Mouse (Mus musculus): ENCODE measurements at regions not wholly inside any gene's neighbourhood (a gene's known extent, or its start where the extent isn't known, plus 50 kb on each side); places are given as distances from the start of the nearest gene placed in this dataset.
A peak's percentile ranks its signal among the peaks of the same experiment; 100 is the strongest.

DNA sequence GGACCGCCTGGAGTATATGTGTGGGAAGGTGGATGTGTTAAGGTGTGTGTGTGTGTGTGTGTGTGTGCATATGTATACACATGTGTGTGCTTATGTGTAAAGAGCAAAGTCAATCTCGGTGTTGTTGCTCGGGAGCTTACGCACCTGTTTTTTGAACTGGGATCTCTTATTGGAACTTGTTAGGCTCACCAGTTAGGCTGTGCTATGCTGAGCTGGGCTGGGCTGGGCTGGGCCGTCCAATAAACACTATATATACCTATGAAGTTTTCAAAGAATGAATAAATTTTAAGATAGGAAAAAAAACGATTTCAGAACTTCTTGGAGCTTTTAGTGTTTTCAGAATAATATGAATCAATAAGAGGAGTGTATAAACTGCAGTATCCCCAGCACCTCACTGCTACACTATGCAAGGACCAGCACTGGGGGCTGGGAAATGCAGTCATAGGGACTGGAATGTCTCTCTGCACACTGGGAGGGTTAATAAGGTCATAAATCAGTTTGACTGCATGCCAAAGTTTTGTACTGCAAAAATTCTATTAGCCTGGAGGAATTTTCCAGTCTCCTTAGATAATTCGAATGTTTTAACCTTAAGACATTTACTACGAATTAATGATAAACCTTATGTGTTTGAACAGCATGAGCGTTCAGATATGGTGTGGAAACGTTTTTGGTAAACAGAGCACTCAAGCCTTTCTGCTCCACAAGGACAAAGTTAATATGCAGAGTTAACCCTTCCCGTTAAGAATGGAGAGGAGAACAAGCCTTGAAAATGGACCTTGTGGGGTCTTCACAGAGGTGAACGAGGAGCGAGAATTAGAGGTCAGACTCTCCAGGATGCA lies 250.9 kb upstream of the Prkd1 start:
- 88% methylated on average over 13 of the region's 13 CpGs for WGBS
- H3K27ac ChIP-seq (replicated peaks) = no peak overlapping the region
- no peak for ATAC-seq (replicated peaks)

DNA sequence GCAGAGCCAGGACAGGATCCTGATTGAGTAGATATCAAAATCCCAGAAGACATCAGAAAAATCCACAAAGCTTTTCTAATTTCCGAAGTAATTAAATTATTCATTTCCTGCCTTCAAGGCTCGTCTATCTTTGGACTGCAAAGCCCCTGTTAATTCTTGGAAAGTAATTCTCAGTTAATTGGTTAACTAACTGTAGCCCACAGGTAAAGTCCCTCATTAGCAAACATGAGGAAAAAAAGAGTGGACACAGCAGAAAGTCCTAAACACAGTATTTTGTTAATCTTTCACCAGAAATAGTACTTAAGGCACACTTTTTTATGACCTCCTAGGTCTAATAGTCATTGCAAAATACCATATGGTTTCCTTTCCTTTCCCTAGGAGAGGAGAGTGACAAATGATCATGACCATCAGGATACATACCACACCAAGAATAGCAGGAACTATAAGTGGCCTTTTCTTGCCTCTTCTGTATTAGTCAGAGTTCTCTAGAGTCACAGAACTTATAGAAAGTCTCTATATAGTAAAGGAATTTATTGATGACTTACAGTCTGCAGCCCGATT lies 248.8 kb upstream of the Prkd1 start:
- Histone ChIP-seq H3K4me3 (no peak overlapping the region), H3K9ac (replicated peaks) (no peak overlapping the region), H3K9me3 (no peaks in the 10 kb centered on the region), H3K4me1 (0 out of 2 replicates have a peak, but pooled peaks cover 2% of the 10 kb centered on the region), H3K4me2 (replicated peaks) (no peak overlapping the region), H3K36me3 (no peaks in the 10 kb centered on the region), H3K27me3 (no peaks in the 10 kb centered on the region), H3K27ac (replicated peaks) (no peak overlapping the region)
- no peak for ATAC-seq (replicated peaks)
- 77% methylated on average over 3 of the region's 3 CpGs for WGBS

More for the DNA sequence above, 250.9 kb upstream of the Prkd1 start:
- H3K36me3 ChIP-seq = no peaks in the 10 kb centered on the region
- H3K9me3 ChIP-seq = no peaks in the 10 kb centered on the region
- no peak overlapping the region for H3K4me2 ChIP-seq (replicated peaks)
- no peaks in the 10 kb centered on the region for H3K4me1 ChIP-seq
- H3K4me3 ChIP-seq = no peak overlapping the region
- no peak overlapping the region for H3K9ac ChIP-seq (replicated peaks)
- H3K27me3 ChIP-seq = no peaks in the 10 kb centered on the region

GRCm38 (mm10) chr12:50893604-50894003 lies 244.7 kb upstream of the Prkd1 start:
- 14% methylated on average over 5 of the region's 5 CpGs for WGBS
- no peak overlapping the region for H3K4me3 ChIP-seq
- 0 out of 2 replicates have a peak, but pooled peaks cover 2% of the 10 kb centered on the region for H3K4me1 ChIP-seq

DNA sequence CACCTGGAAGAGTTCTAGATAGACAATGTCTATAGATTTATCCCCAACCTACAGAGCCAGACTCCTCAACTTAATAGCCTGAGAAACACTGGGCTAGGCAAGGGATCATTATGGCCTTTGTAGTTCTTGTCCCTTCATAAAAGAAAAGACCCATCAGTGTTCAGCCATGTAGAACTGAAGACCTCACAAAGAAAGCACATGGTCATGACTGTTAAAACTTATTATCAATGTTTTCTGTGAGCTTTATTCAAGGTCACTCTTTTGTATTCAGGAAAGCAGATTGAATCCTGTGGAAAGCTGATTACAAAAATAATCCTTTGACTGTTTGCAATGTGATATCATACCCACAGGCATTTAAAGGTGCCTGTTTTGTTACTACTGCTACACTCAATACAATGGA lies 226.9 kb upstream of the Prkd1 start:
- Histone ChIP-seq H3K36me3 (no peaks in the 10 kb centered on the region), H3K4me1 (peaks cover 9% of the 10 kb centered on the region), H3K27me3 (no peaks in the 10 kb centered on the region), H3K9me3 (no peaks in the 10 kb centered on the region), H3K9ac (replicated peaks) (no peak overlapping the region), H3K4me2 (replicated peaks) (no peak overlapping the region), H3K4me3 (no peak overlapping the region), H3K27ac (replicated peaks) (no peak overlapping the region)
- ATAC-seq (replicated peaks) = no peak

More at GRCm38 (mm10) chr12:50893604-50894003, 244.7 kb upstream of the Prkd1 start:
- Histone ChIP-seq H3K9ac (replicated peaks) (no peak overlapping the region), H3K27ac (replicated peaks) (no peak overlapping the region), H3K4me2 (replicated peaks) (no peak overlapping the region), H3K9me3 (no peaks in the 10 kb centered on the region), H3K36me3 (no peaks in the 10 kb centered on the region), H3K27me3 (no peaks in the 10 kb centered on the region)
- ATAC-seq (replicated peaks) = no peak

GRCm38 (mm10) chr12:50874024-50874398 lies 225.1 kb upstream of the Prkd1 start:
- WGBS = 28% methylated on average over 4 of the region's 4 CpGs
- ATAC-seq (replicated peaks) = peak; percentile 66
- H3K4me1 ChIP-seq = peaks cover 9% of the 10 kb centered on the region
- H3K27me3 ChIP-seq = no peaks in the 10 kb centered on the region
- H3K4me2 ChIP-seq (replicated peaks) = peak overlapping the region; percentile 15; the same call in 1 of the 2 replicates
- H3K36me3 ChIP-seq = no peaks in the 10 kb centered on the region
- no peak overlapping the region for H3K4me3 ChIP-seq
- no peaks in the 10 kb centered on the region for H3K9me3 ChIP-seq
- peak overlapping the region; percentile 35; the same call in 1 of the 2 replicates for H3K27ac ChIP-seq (replicated peaks)
- H3K9ac ChIP-seq (replicated peaks) = no peak overlapping the region

DNA sequence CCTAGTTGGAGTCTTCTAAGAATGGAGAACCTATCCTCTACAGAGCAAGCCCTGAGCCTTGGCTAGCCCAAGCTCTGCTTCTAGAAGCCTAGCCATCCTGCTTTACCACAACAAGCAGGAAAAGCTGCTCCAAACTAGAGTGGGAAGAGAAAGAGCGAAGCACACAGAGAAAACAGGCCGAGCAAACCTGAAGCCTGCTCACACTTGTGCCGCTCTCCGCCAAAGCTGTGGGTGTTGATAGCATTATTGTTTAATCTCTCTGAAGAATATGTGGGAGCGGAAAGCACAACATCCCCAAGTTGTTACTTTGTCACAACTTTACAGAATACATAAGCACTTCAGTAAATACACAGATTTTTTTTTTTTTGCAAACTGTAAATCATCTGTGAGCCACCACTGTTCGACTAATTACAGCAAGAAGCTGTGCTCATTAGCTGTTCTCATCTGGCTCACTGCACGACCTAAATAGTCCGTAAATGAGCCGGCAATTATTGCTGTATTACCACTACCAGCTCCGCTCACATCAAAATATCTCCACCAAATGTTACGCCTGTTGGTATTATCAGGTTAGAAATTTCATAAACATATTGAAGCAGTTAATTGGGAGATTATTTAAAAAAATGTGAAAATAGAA lies 224.6 kb upstream of the Prkd1 start:
- peak overlapping the region; percentile 15 for H3K4me2 ChIP-seq (replicated peaks)
- H3K4me1 ChIP-seq = peaks cover 9% of the 10 kb centered on the region
- H3K9me3 ChIP-seq = no peaks in the 10 kb centered on the region
- H3K27me3 ChIP-seq = no peaks in the 10 kb centered on the region
- no peak overlapping the region for H3K4me3 ChIP-seq
- 25% methylated on average over 11 of the region's 11 CpGs for WGBS
- ATAC-seq (replicated peaks) = peak; percentile 92
- H3K36me3 ChIP-seq = no peaks in the 10 kb centered on the region
- H3K9ac ChIP-seq (replicated peaks) = no peak overlapping the region
- peak overlapping the region; percentile 35; the same call in 1 of the 2 replicates for H3K27ac ChIP-seq (replicated peaks)

DNA sequence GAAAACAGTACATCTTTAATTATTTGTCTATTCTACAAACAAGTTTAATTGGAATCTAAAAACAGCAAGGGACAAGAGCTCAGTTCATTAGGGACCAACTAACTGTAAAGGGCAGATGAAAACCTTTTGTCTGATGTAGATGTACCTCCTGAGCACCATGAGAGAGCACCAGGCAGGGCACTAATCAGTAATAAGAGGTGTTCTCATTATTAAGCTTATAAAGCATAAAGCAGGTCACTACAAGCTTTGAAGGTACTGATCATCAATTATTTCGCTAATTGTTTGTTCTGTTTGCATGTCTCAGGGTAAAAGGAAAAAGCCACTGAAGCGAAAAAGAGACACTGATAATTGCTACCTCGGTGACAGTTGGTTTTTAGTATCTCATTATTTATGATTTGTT lies 202.7 kb upstream of the Prkd1 start:
- 32% methylated on average over 3 of the region's 3 CpGs for WGBS
- no peak overlapping the region for H3K4me2 ChIP-seq (replicated peaks)
- no peak overlapping the region for H3K27ac ChIP-seq (replicated peaks)
- H3K4me3 ChIP-seq = no peak overlapping the region
- no peaks in the 10 kb centered on the region for H3K36me3 ChIP-seq
- no peak overlapping the region for H3K9ac ChIP-seq (replicated peaks)
- H3K27me3 ChIP-seq = no peaks in the 10 kb centered on the region
- peaks cover 8% of the 10 kb centered on the region; the same call in 1 of the 2 replicates for H3K4me1 ChIP-seq
- no peaks in the 10 kb centered on the region for H3K9me3 ChIP-seq
- ATAC-seq (replicated peaks) = no peak

- Histone ChIP-seq H3K4me3 (no peak overlapping the region), H3K9me3 (no peaks in the 10 kb centered on the region), H3K36me3 (no peaks in the 10 kb centered on the region), H3K9ac (replicated peaks) (no peak overlapping the region), H3K27ac (replicated peaks) (no peak overlapping the region), H3K4me1 (peaks cover 8% of the 10 kb centered on the region; the same call in 1 of the 2 replicates), H3K4me2 (replicated peaks) (no peak overlapping the region), H3K27me3 (no peaks in the 10 kb centered on the region)
- no peak for ATAC-seq (replicated peaks)
- WGBS = 80% methylated on average over 3 of the region's 3 CpGs
These were observed 199.1 kb upstream of the Prkd1 start for GRCm38 (mm10) chr12:50847976-50848375.

- Histone ChIP-seq H3K4me1 (no peaks in the 10 kb centered on the region), H3K9me3 (no peaks in the 10 kb centered on the region), H3K4me2 (replicated peaks) (no peak overlapping the region), H3K4me3 (no peak overlapping the region), H3K9ac (replicated peaks) (no peak overlapping the region), H3K36me3 (no peaks in the 10 kb centered on the region), H3K27me3 (no peaks in the 10 kb centered on the region), H3K27ac (replicated peaks) (no peak overlapping the region)
- no peak for ATAC-seq (replicated peaks)
- WGBS = 78% methylated on average over 6 of the region's 6 CpGs
These were observed 193.8 kb upstream of the Prkd1 start for GRCm38 (mm10) chr12:50842744-50843143.

DNA sequence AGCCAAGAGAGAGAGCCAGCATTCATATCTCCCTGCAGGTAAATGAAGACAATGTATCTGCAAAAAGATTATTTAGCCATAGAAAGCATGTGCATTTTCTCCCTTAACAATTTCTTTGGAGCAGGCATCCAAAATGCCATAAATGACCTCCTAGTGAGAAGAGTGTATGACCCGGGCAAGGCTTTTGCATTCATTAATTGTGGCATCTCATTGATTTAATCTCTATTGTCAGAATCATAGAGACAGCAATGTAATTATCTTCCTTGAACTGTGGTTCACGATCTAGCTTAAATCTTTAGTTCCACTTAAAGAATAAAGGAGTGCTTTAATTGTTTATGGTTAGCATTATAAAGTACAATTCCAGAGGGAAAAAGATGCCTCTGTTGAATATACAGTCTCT lies 190.5 kb upstream of the Prkd1 start:
- WGBS = 17% methylated on average over 2 of the region's 2 CpGs
- ATAC-seq (replicated peaks) = no peak
- Histone ChIP-seq H3K36me3 (no peaks in the 10 kb centered on the region), H3K9ac (replicated peaks) (no peak overlapping the region), H3K4me1 (no peaks in the 10 kb centered on the region), H3K27ac (replicated peaks) (no peak overlapping the region), H3K4me2 (replicated peaks) (no peak overlapping the region), H3K27me3 (no peaks in the 10 kb centered on the region), H3K4me3 (no peak overlapping the region), H3K9me3 (no peaks in the 10 kb centered on the region)

DNA sequence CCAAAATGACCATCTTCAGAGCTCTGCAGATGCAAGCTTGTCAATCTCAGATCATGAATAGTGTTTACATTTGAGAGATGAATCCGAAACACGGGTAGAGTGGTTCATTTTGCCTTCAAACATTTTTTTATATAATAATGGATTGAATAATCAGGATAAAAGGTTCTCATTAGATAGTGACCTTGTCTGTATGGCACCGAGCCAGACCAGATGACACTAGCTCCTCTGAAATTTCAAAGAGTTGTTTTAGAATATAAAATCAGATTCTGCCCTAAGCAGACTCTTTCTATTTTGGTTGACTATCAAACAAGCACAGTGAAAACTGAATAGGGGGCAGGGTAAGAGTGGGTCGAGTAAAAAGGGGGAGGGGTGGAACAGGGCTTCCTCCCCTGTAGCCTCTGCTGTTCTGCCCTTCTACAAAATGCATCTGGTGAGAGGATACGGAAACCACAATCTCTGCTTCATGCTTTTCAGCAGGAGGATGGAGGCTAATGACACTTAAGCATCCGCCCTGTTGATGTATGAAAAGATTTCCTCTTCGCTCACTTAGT lies 159.9 kb upstream of the Prkd1 start:
- ATAC-seq (replicated peaks) = peak; percentile 62; the same call in 1 of the 2 replicates
- 52% methylated on average over 7 of the region's 7 CpGs for WGBS
- peaks cover 19% of the 10 kb centered on the region for H3K4me1 ChIP-seq
- H3K27me3 ChIP-seq = no peaks in the 10 kb centered on the region
- H3K27ac ChIP-seq (replicated peaks) = no peak overlapping the region
- H3K9me3 ChIP-seq = no peaks in the 10 kb centered on the region
- H3K4me2 ChIP-seq (replicated peaks) = no peak overlapping the region
- H3K36me3 ChIP-seq = no peaks in the 10 kb centered on the region
- no peak overlapping the region for H3K4me3 ChIP-seq
- H3K9ac ChIP-seq (replicated peaks) = no peak overlapping the region

GRCm38 (mm10) chr12:50804391-50804790 lies 155.5 kb upstream of the Prkd1 start:
- ATAC-seq (replicated peaks) = peak; percentile 91

More at GRCm38 (mm10) chr12:50804391-50804790, 155.5 kb upstream of the Prkd1 start:
- Histone ChIP-seq H3K27me3 (no peaks in the 10 kb centered on the region), H3K4me3 (no peak overlapping the region), H3K4me2 (replicated peaks) (no peak overlapping the region), H3K9me3 (no peaks in the 10 kb centered on the region), H3K9ac (replicated peaks) (no peak overlapping the region), H3K4me1 (peaks cover 19% of the 10 kb centered on the region), H3K36me3 (no peaks in the 10 kb centered on the region), H3K27ac (replicated peaks) (0 out of 2 replicates have a peak overlapping the region, but pooled peaks have one; percentile 0)
- 48% methylated on average over 3 of the region's 3 CpGs for WGBS

All from forebrain, embryonic 15.5 days (tissue).